Mouse (Mus musculus): ENCODE measurements at regions not wholly inside any gene's neighbourhood (a gene's known extent, or its start where the extent isn't known, plus 50 kb on each side); places are given as distances from the start of the nearest gene placed in this dataset.
"Not testable (repeated sequence)": the region's sequence is repeated elsewhere in the genome, so short reads cannot be mapped to it uniquely, and the experiment has no call there.

- ATAC-seq (ENCODE audit: low read depth) (no peak), DNase-seq (ENCODE audit: low spot score) (peak; percentile 48)
- Histone ChIP-seq H3K36me3 (ENCODE audit: control insufficient read depth, insufficient read depth, low read length) (no peaks in the 10 kb centered on the region), H3K4me3 (ENCODE audit: low read depth, low read length) (no peak overlapping the region), H3K9ac (ENCODE audit: low read depth, low read length) (no peak overlapping the region), H3K27ac (replicated peaks; ENCODE audit: low read depth, low read length) (no peak overlapping the region), H3K9me3 (ENCODE audit: control insufficient read depth, low read length) (no peaks in the 10 kb centered on the region), H3K27me3 (replicated peaks; ENCODE audit: control insufficient read depth, insufficient read depth, low read length) (no peaks in the 10 kb centered on the region), H3K4me2 (ENCODE audit: low read depth, low read length) (no peak overlapping the region), H3K4me1 (ENCODE audit: control insufficient read depth, insufficient read depth, low read length) (no peaks in the 10 kb centered on the region)
- WGBS, result 43% methylated on average over 6 of the region's 6 CpGs
These were observed 207.9 kb upstream of the Pex5l start for GRCm38 (mm10) chr3:33350986-33351385.

- no peaks in the 10 kb centered on the region for H3K9me3 ChIP-seq (ENCODE audit: control insufficient read depth, low read length)
- 88% methylated on average over 3 of the region's 3 CpGs for WGBS
- no peaks in the 10 kb centered on the region for H3K36me3 ChIP-seq (ENCODE audit: control insufficient read depth, insufficient read depth, low read length)
- no peak overlapping the region for H3K27ac ChIP-seq (replicated peaks; ENCODE audit: low read depth, low read length)
- ATAC-seq (ENCODE audit: low read depth) (no peak), DNase-seq (ENCODE audit: low spot score) (no peak)
- no peak overlapping the region for H3K9ac ChIP-seq (ENCODE audit: low read depth, low read length)
- H3K4me1 ChIP-seq (ENCODE audit: control insufficient read depth, insufficient read depth, low read length), result no peaks in the 10 kb centered on the region
- H3K27me3 ChIP-seq (replicated peaks; ENCODE audit: control insufficient read depth, insufficient read depth, low read length), result no peaks in the 10 kb centered on the region
- no peak overlapping the region for H3K4me3 ChIP-seq (ENCODE audit: low read depth, low read length)
- no peak overlapping the region for H3K4me2 ChIP-seq (ENCODE audit: low read depth, low read length)
These were observed 191.0 kb upstream of the Pex5l start for GRCm38 (mm10) chr3:33334056-33334455.

DNA sequence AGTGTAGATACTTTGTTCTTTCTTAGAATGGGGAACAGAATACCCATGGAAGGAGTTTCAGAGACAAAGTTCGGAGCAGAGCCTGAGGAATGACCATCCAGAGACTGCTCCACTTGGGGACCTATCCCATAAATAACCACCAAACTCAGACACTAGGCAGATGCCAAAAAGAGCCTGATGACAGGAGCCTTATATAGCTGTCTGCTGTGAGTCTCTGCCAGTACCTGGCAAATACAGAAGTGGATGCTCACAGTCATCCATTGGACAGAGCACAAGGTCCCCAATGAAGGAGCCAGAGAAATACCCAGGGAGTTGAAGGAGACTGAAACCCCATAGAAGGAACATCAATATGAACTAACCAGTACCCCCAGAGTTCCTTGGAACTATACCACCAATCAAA is 174.6 kb upstream of the Pex5l start:
- not testable (repeated sequence) for H3K36me3 ChIP-seq (ENCODE audit: control insufficient read depth, insufficient read depth, low read length); H3K4me3 ChIP-seq (ENCODE audit: low read depth, low read length); H3K9me3 ChIP-seq (ENCODE audit: control insufficient read depth, low read length); H3K27ac ChIP-seq (replicated peaks; ENCODE audit: low read depth, low read length); H3K4me1 ChIP-seq (ENCODE audit: control insufficient read depth, insufficient read depth, low read length); H3K4me2 ChIP-seq (ENCODE audit: low read depth, low read length); H3K27me3 ChIP-seq (replicated peaks; ENCODE audit: control insufficient read depth, insufficient read depth, low read length); H3K9ac ChIP-seq (ENCODE audit: low read depth, low read length); ATAC-seq (ENCODE audit: low read depth); DNase-seq (ENCODE audit: low spot score)
- WGBS, result 67% methylated on average over 1 of the region's 1 CpGs

DNA sequence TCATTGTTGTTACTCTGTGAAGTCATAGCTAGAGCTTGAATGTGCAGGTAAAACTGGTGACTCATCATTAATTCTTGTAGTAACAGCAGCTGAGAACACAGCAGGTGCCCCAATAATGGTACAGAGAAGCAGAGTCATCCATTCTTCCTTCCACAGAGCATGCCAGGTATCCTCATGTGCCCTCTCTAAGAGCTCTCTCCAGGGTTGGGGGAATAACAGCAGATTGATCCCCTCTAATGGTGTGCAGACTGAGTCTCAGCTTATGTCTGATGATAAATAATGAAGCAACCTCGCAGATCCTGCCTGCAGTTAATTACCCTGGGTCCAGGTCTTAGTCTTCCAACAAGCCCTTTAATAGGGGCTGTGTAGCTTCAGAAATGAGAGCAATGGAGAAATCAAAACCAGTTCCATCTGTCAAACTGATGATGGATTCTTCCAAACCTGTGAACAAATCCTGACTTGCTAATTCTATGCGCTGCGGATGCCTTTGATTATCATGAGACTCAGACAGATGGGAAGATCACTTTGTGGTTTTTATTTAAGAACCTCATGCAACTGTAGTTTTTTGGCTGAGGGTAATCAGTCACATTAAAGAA is 169.3 kb upstream of the Pex5l start:
- H3K9me3 ChIP-seq (ENCODE audit: control insufficient read depth, low read length), result no peaks in the 10 kb centered on the region
- WGBS, result 67% methylated on average over 3 of the region's 3 CpGs
- no peak overlapping the region for H3K9ac ChIP-seq (ENCODE audit: low read depth, low read length)
- H3K27me3 ChIP-seq (replicated peaks; ENCODE audit: control insufficient read depth, insufficient read depth, low read length), result no peaks in the 10 kb centered on the region
- H3K4me2 ChIP-seq (ENCODE audit: low read depth, low read length), result no peak overlapping the region
- H3K4me1 ChIP-seq (ENCODE audit: control insufficient read depth, insufficient read depth, low read length), result no peaks in the 10 kb centered on the region
- no peak overlapping the region for H3K27ac ChIP-seq (replicated peaks; ENCODE audit: low read depth, low read length)
- no peak overlapping the region for H3K4me3 ChIP-seq (ENCODE audit: low read depth, low read length)
- ATAC-seq (ENCODE audit: low read depth) (no peak), DNase-seq (ENCODE audit: low spot score) (peak; percentile 29)
- no peaks in the 10 kb centered on the region for H3K36me3 ChIP-seq (ENCODE audit: control insufficient read depth, insufficient read depth, low read length)

DNA sequence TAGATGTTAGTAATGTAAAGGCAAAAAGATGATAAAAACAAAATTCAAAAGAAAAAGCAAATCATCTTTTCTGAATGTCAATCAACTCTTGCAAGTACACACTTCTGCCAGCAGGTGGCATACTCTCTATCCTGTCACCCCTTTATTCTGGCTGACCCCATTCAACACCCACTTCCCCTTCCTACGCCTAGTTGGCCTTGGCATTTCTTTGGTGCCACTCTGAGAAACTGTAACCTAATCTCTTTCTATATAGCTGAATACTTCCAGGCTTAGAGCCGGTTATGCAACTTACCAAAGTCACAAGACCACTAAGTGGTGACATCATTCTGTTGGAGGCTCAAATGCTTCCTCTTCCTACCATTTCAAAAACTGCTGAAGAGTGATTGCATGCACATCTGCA is 165.2 kb upstream of the Pex5l start:
- H3K9me3 ChIP-seq (ENCODE audit: control insufficient read depth, low read length), result 0 out of 2 replicates have a peak, but pooled peaks cover 3% of the 10 kb centered on the region
- H3K27ac ChIP-seq (replicated peaks; ENCODE audit: low read depth, low read length), result no peak overlapping the region
- H3K4me1 ChIP-seq (ENCODE audit: control insufficient read depth, insufficient read depth, low read length), result no peaks in the 10 kb centered on the region
- H3K36me3 ChIP-seq (ENCODE audit: control insufficient read depth, insufficient read depth, low read length), result no peaks in the 10 kb centered on the region
- DNase-seq (ENCODE audit: low spot score), result peak; percentile 58
- no peaks in the 10 kb centered on the region for H3K27me3 ChIP-seq (replicated peaks; ENCODE audit: control insufficient read depth, insufficient read depth, low read length)
- 29% methylated on average over 2 of the region's 2 CpGs for WGBS
- H3K4me3 ChIP-seq (ENCODE audit: low read depth, low read length), result no peak overlapping the region
- ATAC-seq (ENCODE audit: low read depth), result peak; percentile 78
- H3K9ac ChIP-seq (ENCODE audit: low read depth, low read length), result no peak overlapping the region
- no peak overlapping the region for H3K4me2 ChIP-seq (ENCODE audit: low read depth, low read length)

DNA sequence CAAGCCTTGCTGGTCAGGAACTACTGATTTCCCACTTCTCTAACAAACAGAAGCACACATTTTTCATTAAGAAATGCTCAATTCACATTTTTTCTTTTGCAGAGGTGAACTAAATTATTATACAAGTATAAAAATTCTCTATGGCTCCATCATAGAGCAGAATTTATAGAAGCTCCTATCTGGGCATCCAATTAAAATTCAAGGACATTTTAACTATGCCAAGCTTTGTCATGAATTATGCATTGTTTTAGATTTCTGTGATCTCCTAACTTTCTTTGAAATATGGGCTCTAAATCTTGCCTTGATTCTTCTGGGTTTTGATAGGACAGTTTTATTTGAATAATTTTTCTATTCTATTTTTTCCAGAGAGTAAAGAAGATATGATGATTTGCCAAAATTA is 163.1 kb upstream of the Pex5l start:
- H3K36me3 ChIP-seq (ENCODE audit: control insufficient read depth, insufficient read depth, low read length), result no peaks in the 10 kb centered on the region
- DNase-seq (ENCODE audit: low spot score) (no peak), ATAC-seq (ENCODE audit: low read depth) (no peak)
- no peaks in the 10 kb centered on the region for H3K4me1 ChIP-seq (ENCODE audit: control insufficient read depth, insufficient read depth, low read length)
- no peak overlapping the region for H3K4me2 ChIP-seq (ENCODE audit: low read depth, low read length)
- no peak overlapping the region for H3K9ac ChIP-seq (ENCODE audit: low read depth, low read length)
- 0 out of 2 replicates have a peak, but pooled peaks cover 3% of the 10 kb centered on the region for H3K9me3 ChIP-seq (ENCODE audit: control insufficient read depth, low read length)
- no peak overlapping the region for H3K27ac ChIP-seq (replicated peaks; ENCODE audit: low read depth, low read length)
- no peak overlapping the region for H3K4me3 ChIP-seq (ENCODE audit: low read depth, low read length)
- no peaks in the 10 kb centered on the region for H3K27me3 ChIP-seq (replicated peaks; ENCODE audit: control insufficient read depth, insufficient read depth, low read length)

DNA sequence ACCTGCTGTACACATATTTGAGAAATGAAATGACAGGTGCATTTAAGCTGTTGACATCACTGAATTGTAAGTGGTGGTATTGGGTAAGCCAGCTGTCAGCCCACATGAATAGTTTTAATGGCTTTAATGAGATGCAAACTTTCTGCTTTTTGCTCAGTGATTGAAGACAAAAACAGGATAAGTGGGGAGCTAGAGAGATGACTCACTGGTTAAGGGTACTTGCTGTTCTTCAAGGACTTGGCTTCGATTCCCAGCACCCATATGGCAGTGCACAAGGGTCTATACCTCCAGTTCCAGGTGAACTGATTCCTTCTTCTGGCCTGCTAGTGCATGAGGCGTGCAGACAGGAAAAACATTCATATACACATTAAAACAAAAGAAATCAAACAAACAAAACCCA is 162.7 kb upstream of the Pex5l start:
- Histone ChIP-seq H3K4me3 (ENCODE audit: low read depth, low read length) (no peak overlapping the region), H3K27me3 (replicated peaks; ENCODE audit: control insufficient read depth, insufficient read depth, low read length) (no peaks in the 10 kb centered on the region), H3K4me2 (ENCODE audit: low read depth, low read length) (no peak overlapping the region), H3K4me1 (ENCODE audit: control insufficient read depth, insufficient read depth, low read length) (no peaks in the 10 kb centered on the region), H3K9ac (ENCODE audit: low read depth, low read length) (no peak overlapping the region), H3K36me3 (ENCODE audit: control insufficient read depth, insufficient read depth, low read length) (no peaks in the 10 kb centered on the region), H3K9me3 (ENCODE audit: control insufficient read depth, low read length) (0 out of 2 replicates have a peak, but pooled peaks cover 3% of the 10 kb centered on the region), H3K27ac (replicated peaks; ENCODE audit: low read depth, low read length) (no peak overlapping the region)
- ATAC-seq (ENCODE audit: low read depth) (no peak), DNase-seq (ENCODE audit: low spot score) (no peak)
- WGBS, result 72% methylated on average over 2 of the region's 2 CpGs

GRCm38 (mm10) chr3:33262797-33263196 is 119.8 kb upstream of the Pex5l start:
- ATAC-seq (ENCODE audit: low read depth), result no peak

DNA sequence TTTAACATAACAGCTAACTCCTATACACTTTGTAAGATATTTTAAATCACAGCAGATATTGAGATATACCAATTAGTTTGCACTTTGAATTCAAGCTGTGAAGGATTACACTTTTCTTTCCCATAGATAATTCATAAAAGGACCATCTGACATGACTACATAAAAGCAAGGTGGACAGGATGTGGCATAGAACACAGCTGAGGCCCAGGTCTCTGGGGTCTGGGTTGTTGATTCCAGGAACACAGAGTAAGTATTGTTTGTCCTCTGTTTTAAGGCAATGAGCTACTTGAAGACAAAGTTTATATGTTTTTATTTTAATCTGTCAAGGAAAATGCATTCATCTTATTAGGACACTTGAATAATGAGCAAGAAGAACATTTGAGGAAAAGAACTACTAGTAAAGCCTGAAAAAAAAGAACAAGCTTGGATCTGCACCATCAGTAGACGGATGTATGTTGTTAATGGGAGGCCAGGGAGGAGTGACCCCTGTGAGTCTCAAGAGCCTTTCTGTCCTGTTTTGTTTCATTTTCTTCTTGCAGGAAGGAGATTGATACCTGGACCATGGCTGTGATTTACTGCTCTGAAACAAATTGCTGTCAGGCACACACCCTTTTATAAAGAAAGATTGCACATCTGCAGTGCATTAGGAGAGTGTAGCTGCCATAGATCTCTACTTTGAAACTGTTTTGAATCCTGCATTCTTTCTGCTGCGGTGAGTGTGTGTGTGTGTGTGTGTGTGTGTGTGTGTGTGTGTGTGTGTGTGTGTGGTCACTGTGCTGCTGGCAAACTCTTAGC is 76.4 kb upstream of the Pex5l start:
- Histone ChIP-seq H3K27ac (replicated peaks; ENCODE audit: low read depth, low read length) (no peak overlapping the region), H3K4me1 (ENCODE audit: control insufficient read depth, insufficient read depth, low read length) (no peaks in the 10 kb centered on the region), H3K4me3 (ENCODE audit: low read depth, low read length) (no peak overlapping the region), H3K9ac (ENCODE audit: low read depth, low read length) (no peak overlapping the region), H3K27me3 (replicated peaks; ENCODE audit: control insufficient read depth, insufficient read depth, low read length) (no peaks in the 10 kb centered on the region), H3K36me3 (ENCODE audit: control insufficient read depth, insufficient read depth, low read length) (no peaks in the 10 kb centered on the region), H3K4me2 (ENCODE audit: low read depth, low read length) (no peak overlapping the region), H3K9me3 (ENCODE audit: control insufficient read depth, low read length) (no peaks in the 10 kb centered on the region)
- DNase-seq (ENCODE audit: low spot score) (peak; percentile 20), ATAC-seq (ENCODE audit: low read depth) (no peak)
- WGBS, result 25% methylated on average over 2 of the region's 2 CpGs

More at GRCm38 (mm10) chr3:33262797-33263196, 119.8 kb upstream of the Pex5l start:
- no peaks in the 10 kb centered on the region for H3K9me3 ChIP-seq (ENCODE audit: control insufficient read depth, low read length)
- DNase-seq (ENCODE audit: low spot score), result no peak
- H3K27ac ChIP-seq (replicated peaks; ENCODE audit: low read depth, low read length), result no peak overlapping the region
- no peak overlapping the region for H3K4me2 ChIP-seq (ENCODE audit: low read depth, low read length)
- no peaks in the 10 kb centered on the region for H3K4me1 ChIP-seq (ENCODE audit: control insufficient read depth, insufficient read depth, low read length)
- H3K27me3 ChIP-seq (replicated peaks; ENCODE audit: control insufficient read depth, insufficient read depth, low read length), result no peaks in the 10 kb centered on the region
- 55% methylated on average over 2 of the region's 2 CpGs for WGBS
- no peak overlapping the region for H3K4me3 ChIP-seq (ENCODE audit: low read depth, low read length)
- H3K9ac ChIP-seq (ENCODE audit: low read depth, low read length), result no peak overlapping the region
- H3K36me3 ChIP-seq (ENCODE audit: control insufficient read depth, insufficient read depth, low read length), result no peaks in the 10 kb centered on the region
